Mouse (Mus musculus) frontal cortex, postnatal 36 days (tissue): ENCODE measurements around the gene Abcb9.
A peak's percentile ranks its signal among the peaks of the same experiment; 100 is the strongest.

Experiments used
- DNase-seq, 2 experiments: peaks; one replicate each; pipeline ENCODE4 v3.0.0; 2022; ENCODE audit warnings: low spot score in 2 of 2

The Abcb9 gene

GRCm38 (mm10) chr5:124031068-124031955 is 64.3 kb downstream of the Abcb9 start:
- DNase-seq: no peak

GRCm38 (mm10) chr5:124030386-124031067 is 65.1 kb downstream of the Abcb9 start:
- no peak for DNase-seq

- no peak for DNase-seq
These were observed 66.2 kb downstream of the Abcb9 start for GRCm38 (mm10) chr5:124029220-124030035.

- no peak for DNase-seq
These were observed 66.9 kb downstream of the Abcb9 start for GRCm38 (mm10) chr5:124028680-124029079.

- DNase-seq: no peak
These were observed 67.7 kb downstream of the Abcb9 start for GRCm38 (mm10) chr5:124027702-124028470.

GRCm38 (mm10) chr5:124026568-124026967 is 69.0 kb downstream of the Abcb9 start:
- DNase-seq: no peak

- DNase-seq: no peak
These were observed 69.8 kb downstream of the Abcb9 start for GRCm38 (mm10) chr5:124025587-124026441.

- no peak for DNase-seq
These were observed 70.5 kb downstream of the Abcb9 start for GRCm38 (mm10) chr5:124025146-124025545.

GRCm38 (mm10) chr5:124024677-124025076 is 70.9 kb downstream of the Abcb9 start:
- no peak for DNase-seq

GRCm38 (mm10) chr5:124022365-124022764 is 73.2 kb downstream of the Abcb9 start:
- DNase-seq: no peak

- no peak for DNase-seq
These were observed 73.9 kb downstream of the Abcb9 start for GRCm38 (mm10) chr5:124021701-124022100.

- no peak for DNase-seq
These were observed 74.5 kb downstream of the Abcb9 start for GRCm38 (mm10) chr5:124021148-124021547.

GRCm38 (mm10) chr5:124019348-124020216 is 76.0 kb downstream of the Abcb9 start:
- peak; percentile 89 to 94 for DNase-seq

- DNase-seq: no peak
These were observed 76.9 kb downstream of the Abcb9 start for GRCm38 (mm10) chr5:124018651-124019050.

- no peak for DNase-seq
These were observed 77.7 kb downstream of the Abcb9 start for GRCm38 (mm10) chr5:124017941-124018340.

GRCm38 (mm10) chr5:124016291-124016821 is 79.2 kb downstream of the Abcb9 start:
- DNase-seq: no peak

- DNase-seq: no peak
These were observed 79.9 kb downstream of the Abcb9 start for GRCm38 (mm10) chr5:124015727-124016126.

- no peak for DNase-seq
These were observed 80.8 kb downstream of the Abcb9 start for GRCm38 (mm10) chr5:124014791-124015251.

- DNase-seq: no peak
These were observed 81.4 kb downstream of the Abcb9 start for GRCm38 (mm10) chr5:124014180-124014579.
